Mouse (Mus musculus): ENCODE results near the gene Fam234b. TPM values are rescaled to one million over a fixed set of nuclear protein-coding genes. Genes with fewer than 3 reads are reported as not detected.

Gene Fam234b
- total RNA-seq, 4 experiments from 2014 or later, result 26.3 to 39.8 (median 36.7) TPM

GRCm38 (mm10) chr6:135271761-135272160 lies 74.0 kb downstream of the Fam234b start:
- DNase-seq, result no peak

GRCm38 (mm10) chr6:135273066-135273465 lies 75.3 kb downstream of the Fam234b start:
- DNase-seq, result no peak

- DNase-seq, result no peak
Measured at GRCm38 (mm10) chr6:135275231-135275630, 77.5 kb downstream of the Fam234b start.

- DNase-seq, result no peak
Measured at GRCm38 (mm10) chr6:135276474-135277295, 78.9 kb downstream of the Fam234b start.

- DNase-seq, result no peak
Measured at GRCm38 (mm10) chr6:135278302-135278701, 80.5 kb downstream of the Fam234b start.

- DNase-seq, result no peak
Measured at GRCm38 (mm10) chr6:135279286-135279685, 81.5 kb downstream of the Fam234b start.

GRCm38 (mm10) chr6:135279856-135280255 lies 82.1 kb downstream of the Fam234b start:
- DNase-seq, result no peak

GRCm38 (mm10) chr6:135292391-135292790 lies 94.6 kb downstream of the Fam234b start:
- no peak for DNase-seq

GRCm38 (mm10) chr6:135294150-135294549 lies 96.4 kb downstream of the Fam234b start:
- DNase-seq, result no peak

Other genes starting within 250 kb of the Fam234b start
- 1 to 10 TPM; 1.8 to 8.8 (median 2.2) TPM for gene Apold1, start 216.3 kb upstream of the Fam234b start, total RNA-seq (2022)
- 10 to 100 TPM; 68.5 to 72.8 (median 72.4) TPM for gene Ddx47, start 186.4 kb upstream of the Fam234b start, total RNA-seq (2022)
- under 1 TPM; 0.27 to 0.59 (median 0.41) TPM for gene Gprc5a, start 132.3 kb upstream of the Fam234b start, total RNA-seq (2022)
- gene Gprc5d, start 79.7 kb upstream of the Fam234b start, total RNA-seq (2022), result not detected
- 10 to 100 TPM; 13.4 to 37.5 (median 24.8) TPM for gene Hebp1, start within 50 bp of the Fam234b start, total RNA-seq (2022)
- gene Gsg1, start 56.4 kb downstream of the Fam234b start, total RNA-seq (2022), result not detected
- not detected for gene Pbp2, start 112.4 kb downstream of the Fam234b start, total RNA-seq (2022)
- gene Emp1, start 164.6 kb downstream of the Fam234b start, total RNA-seq (2022), result 10 to 100 TPM; 19.4 to 64.7 (median 34.7) TPM

Data from adrenal gland, adult 8-10 months (tissue).